9 mouse cellular contexts compared by ENCODE assay signal in genomic region chr7:68717498-68717897, GRCm38 (mm10). TPM values are rescaled to one million over a fixed set of nuclear protein-coding genes. Genes with fewer than 3 reads are reported as not detected.
DNase-seq lines count a peak whose midpoint lies in the region; ATAC-seq and TF ChIP-seq lines count a peak whose summit lies in the region.
"Had no signal": no experiment of that assay in that cellular context is flagged by ENCODE, and none has a peak within 500 bp of the region (broad histone marks: within the 10 kb centered on the region; RNA-seq: fewer than 3 reads in every experiment).

No protein-coding gene starts in this region.

- DNase-seq in Muller cell, postnatal 12 days (ENCODE audit: inconsistent ontology term): peak; percentile 91
- DNase-seq in brain, embryonic 14.5 days (ENCODE audit: low read depth): peak; percentile 90
- DNase-seq in frontal cortex, adult 2 months (ENCODE audit: extremely low spot score in 1 of 2, low spot score in 1 of 2): peak; percentile 32 to 68
- DNase-seq in layer of hippocampus, adult 9-10 months (ENCODE audit: low spot score): peak; percentile 22
- peak; percentile 84 for DNase-seq in lung, postnatal 36 days
- DNase-seq in telencephalon, adult 2 months (ENCODE audit: low read depth, low spot score): peak; percentile 38
- no peak for DNase-seq in spleen, postnatal 14 days (ENCODE audit: low spot score in 2 of 2)

- no peaks in the 10 kb centered on the region for H3K9me3 ChIP-seq in hindbrain, embryonic 13.5 days
- H3K9me3 ChIP-seq: limb, embryonic 13.5 days had no signal

- TF ChIP-seq CTCF in brain, embryonic 14.5 days (IDR thresholded peaks at IDR 0.05; ENCODE audit: borderline replicate concordance, extremely low read depth, insufficient read depth, insufficient read length): no peak

- no peaks in the 10 kb centered on the region for H3K27me3 ChIP-seq in hindbrain, embryonic 13.5 days
- H3K27me3 ChIP-seq: limb, embryonic 13.5 days had no signal

- ATAC-seq in hindbrain, embryonic 13.5 days (ENCODE audit: low FRiP score): no peak

- no peaks in the 10 kb centered on the region for H3K36me3 ChIP-seq in hindbrain, embryonic 13.5 days
- H3K36me3 ChIP-seq: limb, embryonic 13.5 days had no signal

- peak overlapping the region; percentile 17; the same call in 1 of the 2 replicates for H3K4me2 ChIP-seq in hindbrain, embryonic 13.5 days
- H3K4me2 ChIP-seq: limb, embryonic 13.5 days had no signal

- no peak overlapping the region for H3K4me3 ChIP-seq in hindbrain, embryonic 13.5 days
- H3K4me3 ChIP-seq: limb, embryonic 13.5 days had no signal

- 36% methylated on average over 10 of the region's 10 CpGs for WGBS in hindbrain, embryonic 13.5 days

- no peak overlapping the region for H3K9ac ChIP-seq in hindbrain, embryonic 13.5 days
- H3K9ac ChIP-seq: limb, embryonic 13.5 days had no signal

- H3K27ac ChIP-seq in hindbrain, embryonic 13.5 days: no peak overlapping the region
- H3K27ac ChIP-seq: limb, embryonic 13.5 days had no signal

- no peak for TF ChIP-seq POLR2A in brain, embryonic 14.5 days (IDR thresholded peaks at IDR 0.05; ENCODE audit: borderline replicate concordance, extremely low read depth, insufficient read depth, insufficient read length, poor library complexity, severe bottlenecking)

- peaks cover 6% of the 10 kb centered on the region; the same call in 1 of the 2 replicates for H3K4me1 ChIP-seq in hindbrain, embryonic 13.5 days (replicated peaks)

RNA-seq across cellular contexts. Expression of gene Arrdc4, which starts 31.5 kb away (rescaled TPM):
- polyA plus RNA-seq in brain, embryonic 14.5 days (2012; rRNA removed): 15.6 and 19.8 TPM in 2 replicates
- 6.1 and 6.4 TPM in 2 replicates for polyA plus RNA-seq in frontal cortex, adult 2 months (2012; rRNA removed)
- 25.2 and 26.3 TPM in 2 replicates for polyA plus RNA-seq in hindbrain, embryonic 13.5 days (2015; fragmentation: Nextera tagmentation; extraction: Ambion mirVana)

Comparison
In these comparisons a context has a peak if more than half of its experiments do, and no peak if none do; other contexts are left out.
1. DNase-seq: peak in Muller cell, postnatal 12 days (single experiment), brain, embryonic 14.5 days (single experiment), frontal cortex, adult 2 months (2 of 2), layer of hippocampus, adult 9-10 months (single experiment), lung, postnatal 36 days (single experiment) and telencephalon, adult 2 months (single experiment); none in spleen, postnatal 14 days (0 of 2).